Mouse (Mus musculus) C2C12 (cell line): ENCODE data around the gene Prss38.

Experiments used
- CEBPB ChIP-seq: IDR thresholded peaks from one replicate; pipeline ENCODE4 v1.6.1; 2011; ENCODE audit warnings: low read depth, mild to moderate bottlenecking, control low read depth, moderate library complexity
- CTCF ChIP-seq: IDR thresholded peaks from one replicate; pipeline ENCODE4 v1.5.1; 2011; ENCODE audit not compliant: control insufficient read depth, insufficient read depth, insufficient read length
- MAX ChIP-seq: IDR thresholded peaks from one replicate; pipeline ENCODE4 v1.6.1; 2011; ENCODE audit warnings: mild to moderate bottlenecking, control low read depth
- MYOD1 ChIP-seq: IDR thresholded peaks from one replicate; pipeline ENCODE4 v1.6.1; 2011; ENCODE audit warnings: low read depth; ENCODE audit not compliant: control insufficient read depth, insufficient read length
- USF1 ChIP-seq: IDR thresholded peaks from one replicate; pipeline ENCODE4 v1.6.1; 2011; ENCODE audit warnings: low read depth, mild to moderate bottlenecking, control low read depth, moderate library complexity

DNA sequence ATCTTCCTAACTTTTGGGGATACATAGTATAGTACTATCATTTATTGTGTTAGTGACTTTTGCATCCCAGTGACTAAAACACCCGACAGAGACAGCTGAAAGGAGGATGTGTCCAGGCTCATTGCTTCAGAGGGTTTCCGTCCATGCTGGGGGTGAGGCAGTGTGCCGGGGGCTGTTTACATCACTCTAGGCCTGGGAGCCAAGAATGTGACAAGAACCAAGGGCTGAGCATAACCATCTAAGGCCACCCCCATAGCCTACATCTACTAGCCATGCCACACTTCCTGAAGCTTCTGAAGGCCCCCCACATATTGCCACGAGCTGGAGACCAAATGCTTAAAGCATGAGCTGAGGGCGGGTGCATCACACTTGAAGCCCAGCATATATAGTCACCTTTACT lies 50.7 kb downstream of the Prss38 start:
- TF ChIP-seq USF1 = no peak
- no peak for TF ChIP-seq CTCF
- TF ChIP-seq MAX = no peak
- TF ChIP-seq CEBPB = no peak
- TF ChIP-seq MYOD1 = no peak
